Mouse (Mus musculus): ENCODE data around the gene B4galt1.

B4galt1 gene

DNA sequence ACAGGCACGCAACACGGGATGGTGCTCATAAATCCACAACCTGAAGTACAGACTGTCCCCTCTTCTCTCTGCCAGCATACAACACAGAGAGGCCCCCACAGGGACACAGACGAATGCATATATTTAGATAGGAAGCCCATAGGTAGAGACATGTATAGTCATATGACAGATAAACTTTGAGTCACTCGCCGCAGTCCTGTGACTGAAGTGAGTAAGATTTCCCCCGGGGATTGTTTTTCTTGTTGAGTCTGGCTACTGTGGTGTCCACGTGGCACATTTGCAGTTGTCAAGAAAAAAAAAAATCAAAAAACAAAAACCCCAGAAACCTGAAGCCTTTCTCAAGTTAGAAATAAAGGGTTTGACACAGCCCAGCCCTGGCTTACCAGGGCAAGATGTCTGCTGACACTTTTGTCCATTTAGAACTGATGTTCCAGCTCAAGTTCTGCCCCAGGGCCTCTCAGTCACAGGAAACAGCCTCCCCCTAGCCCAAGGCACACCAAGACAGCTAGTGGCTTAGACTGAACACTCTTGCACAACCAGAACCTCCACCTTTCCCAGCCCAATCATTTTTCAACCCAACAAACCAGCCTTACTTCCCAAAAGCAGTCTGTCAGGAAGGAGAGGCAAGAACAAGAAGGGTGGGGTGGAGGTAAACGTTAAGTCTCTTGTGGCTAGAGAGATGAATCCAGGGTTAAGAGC, 71.9 kb downstream of the B4galt1 start:
- no peak for DNase-seq (ENCODE audit: low read depth in 1 of 2, low spot score in 2 of 2)

DNA sequence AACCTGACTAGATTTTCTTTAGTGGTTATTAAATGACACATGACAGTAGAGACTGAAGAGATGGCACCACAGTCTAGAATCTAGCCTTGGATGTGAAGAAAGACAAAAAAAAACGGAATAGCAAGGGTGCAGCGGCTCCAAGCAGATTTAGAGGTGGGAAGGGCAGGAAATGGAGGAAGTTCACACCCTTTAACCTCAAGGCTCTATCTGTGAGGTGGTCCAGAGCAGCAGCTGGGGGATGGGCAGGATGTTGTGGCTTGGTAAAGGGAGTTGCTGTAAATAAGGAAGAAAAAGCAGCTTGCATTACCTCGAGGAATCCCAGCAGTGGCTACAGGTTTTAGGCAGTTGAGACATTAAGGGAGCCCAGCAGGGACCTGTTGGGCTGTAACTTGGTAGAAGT, 72.7 kb downstream of the B4galt1 start:
- DNase-seq (ENCODE audit: low read depth in 1 of 2, low spot score in 2 of 2): peak in 1 of 2 experiments; percentile 40

DNA sequence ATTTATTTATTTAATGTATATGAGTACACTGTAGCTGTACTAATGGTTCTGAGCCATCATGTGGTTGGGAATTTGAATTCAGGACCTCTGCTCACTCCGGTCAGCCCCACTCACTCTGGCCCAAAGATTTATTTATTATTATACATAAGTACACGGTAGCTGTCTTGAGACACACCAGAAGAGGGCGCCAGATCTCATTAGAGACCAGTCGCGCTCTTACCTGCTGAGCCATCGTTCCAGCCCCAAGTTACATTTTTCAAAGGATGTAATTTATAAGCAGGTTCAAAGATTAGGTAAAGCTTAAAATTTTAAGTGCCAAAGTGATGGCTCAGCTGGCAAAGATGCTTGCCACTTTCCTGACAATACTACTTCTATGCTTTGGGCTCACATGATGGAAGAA, 75.1 kb downstream of the B4galt1 start:
- DNase-seq (ENCODE audit: low read depth in 1 of 2, low spot score in 2 of 2): no peak

DNA sequence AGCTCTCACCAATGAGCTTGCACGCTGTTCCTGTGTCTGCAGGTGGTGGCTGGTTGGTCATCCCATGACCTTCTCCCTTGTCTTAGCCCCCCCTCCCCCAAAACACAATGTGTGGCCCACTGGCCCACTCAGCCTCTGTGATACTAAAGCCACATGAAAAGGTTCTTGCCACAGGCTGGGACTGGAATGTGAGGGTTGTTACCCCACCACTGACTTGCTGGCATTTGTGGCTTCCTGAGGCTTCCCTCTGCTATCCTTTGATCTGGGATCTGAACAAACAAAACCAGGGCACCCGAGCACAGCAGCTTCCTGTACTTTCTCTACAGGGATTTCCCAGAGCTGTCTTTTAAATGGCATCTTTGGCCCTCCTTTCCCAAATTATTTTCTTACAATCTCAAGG, 76.7 kb downstream of the B4galt1 start:
- DNase-seq (ENCODE audit: low read depth in 1 of 2, low spot score in 2 of 2): no peak

- no peak for DNase-seq (ENCODE audit: low read depth in 1 of 2, low spot score in 2 of 2)
Measured at GRCm38 (mm10) chr4:40776416-40776815, 77.4 kb downstream of the B4galt1 start.

GRCm38 (mm10) chr4:40774279-40775259, 79.2 kb downstream of the B4galt1 start:
- DNase-seq (ENCODE audit: low read depth in 1 of 2, low spot score in 2 of 2): peak in 1 of 2 experiments; percentile 41

DNA sequence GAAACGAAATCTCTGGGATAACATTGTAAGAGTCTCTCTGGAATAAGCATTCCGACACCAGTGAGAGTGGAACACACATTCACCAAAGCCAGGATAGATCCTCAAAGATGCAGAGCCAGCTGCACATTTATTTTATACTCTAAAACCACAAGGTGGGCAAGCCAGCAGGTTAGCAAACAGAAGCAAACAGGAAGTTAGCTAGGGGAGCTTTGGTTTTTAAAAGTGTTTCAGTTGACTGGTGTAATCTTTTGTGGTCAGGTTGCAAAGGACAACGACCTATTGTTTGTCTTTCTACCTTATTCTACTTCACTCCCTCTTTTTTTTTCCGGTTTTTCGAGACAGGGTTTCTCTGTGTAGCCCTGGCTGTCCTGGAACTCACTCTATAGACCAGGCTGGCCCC, 93.9 kb downstream of the B4galt1 start:
- no peak for DNase-seq (ENCODE audit: low read depth in 1 of 2, low spot score in 2 of 2)

DNA sequence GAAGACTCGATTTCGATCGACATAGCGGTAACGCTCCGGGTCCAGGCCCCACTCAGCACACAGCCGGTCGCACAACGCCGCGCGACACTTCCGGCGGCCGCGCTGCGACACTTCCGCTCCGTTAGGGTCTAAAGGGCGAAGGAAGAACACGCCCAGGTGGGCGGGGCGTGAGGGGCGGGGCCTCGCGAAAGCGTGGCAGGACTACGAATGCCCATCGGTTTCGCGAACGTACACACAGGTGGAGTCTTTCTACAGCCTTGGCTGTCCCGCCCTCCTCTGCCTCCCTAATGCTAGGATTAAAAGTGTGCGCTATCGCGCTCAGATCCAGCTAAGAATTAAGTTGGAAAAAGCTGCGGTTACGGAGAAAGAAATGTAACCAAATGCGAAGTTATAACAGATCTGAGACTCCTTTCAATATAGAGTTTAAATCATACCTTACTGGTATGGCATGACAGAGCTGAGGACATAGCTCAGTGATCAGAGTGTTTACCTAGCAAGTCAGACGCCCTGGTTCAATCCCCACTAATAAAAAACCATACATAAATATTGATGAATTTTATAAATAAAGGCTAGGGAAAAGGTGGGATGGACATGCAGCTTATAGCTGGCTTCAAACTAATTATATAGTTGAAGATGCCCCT, 95.9 kb downstream of the B4galt1 start, which contains the start of gene Smu1:
TSS of gene Smu1 (minus strand) at position 144 of the 641 bp plus-strand sequence.
- peak; percentile 73 to 92 for DNase-seq (ENCODE audit: low read depth in 1 of 2, low spot score in 2 of 2)

DNA sequence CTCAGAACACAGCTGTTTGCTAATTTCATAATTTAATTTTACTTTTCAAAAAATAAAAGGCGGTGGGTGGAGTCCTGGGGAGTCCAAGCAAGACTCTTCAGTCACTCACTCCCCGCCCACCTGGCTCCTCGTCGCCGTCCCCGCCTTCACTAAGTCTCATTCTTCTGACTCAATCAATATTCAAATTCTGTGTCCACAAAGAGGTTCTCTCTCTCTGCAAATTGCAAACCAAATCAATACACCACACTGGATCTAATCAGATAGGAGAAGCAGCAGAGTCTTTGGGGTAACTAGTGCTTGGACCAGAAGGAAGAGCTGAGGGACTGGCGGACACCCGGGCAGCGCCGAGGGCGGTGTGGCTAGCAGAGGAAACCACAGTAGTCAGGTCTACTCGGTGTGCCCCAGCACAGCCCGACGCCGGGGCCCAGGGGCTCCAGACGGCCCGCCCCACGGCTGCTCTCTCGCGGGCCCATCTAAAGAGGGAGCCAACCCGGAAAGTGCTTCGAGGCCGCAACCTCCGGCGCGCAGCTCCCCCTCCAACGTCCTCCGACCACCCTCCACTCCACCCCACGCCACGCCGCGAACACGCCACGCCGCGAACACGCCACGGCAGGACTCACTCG, 96.5 kb downstream of the B4galt1 start:
- DNase-seq (ENCODE audit: low read depth in 1 of 2, low spot score in 2 of 2): no peak
